Mouse (Mus musculus) gastrocnemius, adult 2 months (tissue): ENCODE measurements around the gene Timmdc1. TPM values are rescaled to one million over a fixed set of nuclear protein-coding genes. Genes with fewer than 3 reads are reported as not detected.

Experiments used
- DNase-seq: peaks from one replicate; pipeline ENCODE4 v3.0.0; 2022
- H3K27ac ChIP-seq: fragments of 200-600 bp; 2 replicates; pipeline ENCODE4 v1.8.1; 2022; ENCODE audit warnings: mild to moderate bottlenecking
- H3K4me3 ChIP-seq: fragments of 200-600 bp; 2 replicates; pipeline ENCODE4 v1.8.1; 2022; ENCODE audit warnings: mild to moderate bottlenecking, moderate library complexity
- CTCF ChIP-seq: fragments of 200-600 bp; IDR thresholded peaks from 2 replicates; pipeline ENCODE4 v1.8.1; 2022; ENCODE audit warnings: antibody characterized with exemption, mild to moderate bottlenecking, moderate library complexity
- intact Hi-C: fragments of 180-260 bp; cut with DNase I; formaldehyde crosslinking; loops from one replicate; pipeline ENCODE4 v1.15.1; 2025
- total RNA-seq, 2 experiments: library from RNA; stranded (reverse); gene quantifications; 2 replicates each; pipeline ENCODE4 v1.2.3; 2021

Gene Timmdc1
- total RNA-seq, 2 experiments from 2014 or later, result 40.9 to 54.9 TPM

- no peak for TF ChIP-seq CTCF
- H3K4me3 ChIP-seq, result no peak overlapping the region
- DNase-seq, result no peak
- no peak overlapping the region for H3K27ac ChIP-seq
- intact Hi-C loops, result no loop called here
Measured at GRCm38 (mm10) chr16:38469437-38469836, 53.0 kb downstream of the Timmdc1 start.

- Histone ChIP-seq H3K27ac (no peak overlapping the region), H3K4me3 (no peak overlapping the region)
- intact Hi-C loops, result no loop called here
- TF ChIP-seq CTCF, result peak; percentile 29; the same call in 1 of the 2 replicates
- DNase-seq, result no peak
Measured at GRCm38 (mm10) chr16:38468706-38469018, 53.8 kb downstream of the Timmdc1 start.

GRCm38 (mm10) chr16:38467917-38468705, 54.4 kb downstream of the Timmdc1 start:
- intact Hi-C loops, result no loop called here
- DNase-seq, result no peak
- Histone ChIP-seq H3K27ac (no peak overlapping the region), H3K4me3 (no peak overlapping the region)
- TF ChIP-seq CTCF, result no peak

- intact Hi-C loops, result no loop called here
Measured at GRCm38 (mm10) chr16:38467091-38467916, 55.2 kb downstream of the Timmdc1 start.

GRCm38 (mm10) chr16:38466089-38466488, 56.4 kb downstream of the Timmdc1 start:
- no peak for DNase-seq
- H3K27ac ChIP-seq, result no peak overlapping the region
- no peak for TF ChIP-seq CTCF
- H3K4me3 ChIP-seq, result no peak overlapping the region
- intact Hi-C loops, result no loop called here

More at GRCm38 (mm10) chr16:38467091-38467916, 55.2 kb downstream of the Timmdc1 start:
- no peak for DNase-seq
- Histone ChIP-seq H3K4me3 (no peak overlapping the region), H3K27ac (no peak overlapping the region)
- no peak for TF ChIP-seq CTCF

GRCm38 (mm10) chr16:38463305-38463704, 59.2 kb downstream of the Timmdc1 start:
- TF ChIP-seq CTCF, result no peak
- DNase-seq, result no peak
- no peak overlapping the region for H3K4me3 ChIP-seq
- H3K27ac ChIP-seq, result no peak overlapping the region
- intact Hi-C loops, result no loop called here

- no peak for TF ChIP-seq CTCF
- intact Hi-C loops, result no loop called here
- Histone ChIP-seq H3K4me3 (no peak overlapping the region), H3K27ac (no peak overlapping the region)
- DNase-seq, result no peak
Measured at GRCm38 (mm10) chr16:38462161-38462560, 60.3 kb downstream of the Timmdc1 start.

GRCm38 (mm10) chr16:38461749-38462148, 60.7 kb downstream of the Timmdc1 start:
- intact Hi-C loops, result no loop called here
- TF ChIP-seq CTCF, result no peak
- Histone ChIP-seq H3K27ac (no peak overlapping the region), H3K4me3 (no peak overlapping the region)
- DNase-seq, result no peak

GRCm38 (mm10) chr16:38459990-38460389, 62.5 kb downstream of the Timmdc1 start:
- H3K27ac ChIP-seq, result no peak overlapping the region
- no peak for TF ChIP-seq CTCF
- no peak overlapping the region for H3K4me3 ChIP-seq
- intact Hi-C loops, result no loop called here
- no peak for DNase-seq

- DNase-seq, result no peak
- Histone ChIP-seq H3K4me3 (no peak overlapping the region), H3K27ac (no peak overlapping the region)
- intact Hi-C loops, result no loop called here
- no peak for TF ChIP-seq CTCF
Measured at GRCm38 (mm10) chr16:38458600-38459280, 63.7 kb downstream of the Timmdc1 start.

- Histone ChIP-seq H3K27ac (no peak overlapping the region), H3K4me3 (peak overlapping the region; percentile 28)
- intact Hi-C loops, result no loop called here
- no peak for TF ChIP-seq CTCF
- DNase-seq, result no peak
Measured at GRCm38 (mm10) chr16:38456812-38457567, 65.5 kb downstream of the Timmdc1 start.
